Mouse (Mus musculus) heart, adult 2 months (tissue): Measurements from ENCODE around the gene Neurl1b.

Experiments
- CTCF ChIP-seq: fragments of 200-600 bp; IDR thresholded peaks from 2 replicates; pipeline ENCODE4 v1.8.1; 2022; ENCODE audit warnings: antibody characterized with exemption, mild to moderate bottlenecking, moderate library complexity
- EP300 ChIP-seq: fragments of 200-500 bp; IDR thresholded peaks from 2 replicates; pipeline ENCODE4 v1.6.1; 2011; ENCODE audit warnings: low read depth, low read length, control low read depth; ENCODE audit not compliant: insufficient read depth
- POLR2A ChIP-seq: fragments of 200-500 bp; IDR thresholded peaks from 2 replicates; pipeline ENCODE4 v1.6.1; 2011; ENCODE audit warnings: mild to moderate bottlenecking, low read depth, low read length, control low read depth; ENCODE audit not compliant: insufficient read depth

- TF ChIP-seq CTCF (no peak), POLR2A (no peak), EP300 (no peak)
These were observed 18.7 kb downstream of the Neurl1b start for GRCm38 (mm10) chr17:26433295-26433694.
